Mouse (Mus musculus): ENCODE measurements at regions not wholly inside any gene's neighbourhood (a gene's known extent, or its start where the extent isn't known, plus 50 kb on each side); places are given as distances from the start of the nearest gene placed in this dataset.

GRCm38 (mm10) chr8:112933815-112934214 is 364.0 kb downstream of the Cntnap4 start:
- no peak overlapping the region for H3K4me3 ChIP-seq
- H3K4me1 ChIP-seq = no peaks in the 10 kb centered on the region
- WGBS = 94% methylated on average over 2 of the region's 2 CpGs
- no peaks in the 10 kb centered on the region for H3K9me3 ChIP-seq (replicated peaks)
- no peaks in the 10 kb centered on the region for H3K36me3 ChIP-seq
- no peak for DNase-seq (ENCODE audit: low spot score)
- no peak overlapping the region for H3K27ac ChIP-seq
- H3K27me3 ChIP-seq (ENCODE audit: low read depth, poor library complexity, severe bottlenecking) = no peaks in the 10 kb centered on the region

DNA sequence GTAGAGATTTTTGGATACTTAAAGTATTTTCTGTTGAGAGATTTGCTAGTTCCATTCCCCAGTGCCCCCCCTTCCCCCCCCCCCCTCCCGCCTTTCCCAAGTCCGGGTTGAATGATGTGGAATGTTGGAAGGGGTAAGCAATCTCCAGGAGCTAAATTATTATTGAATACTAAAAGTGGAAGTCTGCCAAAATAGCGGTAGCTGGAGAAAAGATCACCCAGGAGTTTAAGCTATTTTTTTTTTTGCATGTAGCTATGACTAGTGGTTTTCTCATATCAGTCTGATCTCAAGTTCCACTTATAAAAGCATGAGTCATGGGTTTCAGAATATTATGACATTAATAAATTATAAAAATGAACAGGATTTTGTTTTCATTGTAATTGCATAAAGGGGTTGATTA is 365.6 kb downstream of the Cntnap4 start:
- no peaks in the 10 kb centered on the region for H3K9me3 ChIP-seq (replicated peaks)
- no peak overlapping the region for H3K27ac ChIP-seq
- H3K4me3 ChIP-seq = no peak overlapping the region
- DNase-seq (ENCODE audit: low spot score) = no peak
- no peaks in the 10 kb centered on the region for H3K27me3 ChIP-seq (ENCODE audit: low read depth, poor library complexity, severe bottlenecking)
- 83% methylated on average over 3 of the region's 3 CpGs for WGBS
- H3K4me1 ChIP-seq = no peaks in the 10 kb centered on the region
- no peaks in the 10 kb centered on the region for H3K36me3 ChIP-seq

GRCm38 (mm10) chr8:112935897-112936719 is 366.3 kb downstream of the Cntnap4 start:
- Histone ChIP-seq H3K36me3 (no peaks in the 10 kb centered on the region), H3K27me3 (ENCODE audit: low read depth, poor library complexity, severe bottlenecking) (no peaks in the 10 kb centered on the region), H3K27ac (no peak overlapping the region), H3K4me1 (no peaks in the 10 kb centered on the region), H3K9me3 (replicated peaks) (no peaks in the 10 kb centered on the region), H3K4me3 (no peak overlapping the region)
- WGBS = 92% methylated on average over 9 of the region's 9 CpGs
- DNase-seq (ENCODE audit: low spot score) = no peak

GRCm38 (mm10) chr8:112972418-112972817 is 402.6 kb downstream of the Cntnap4 start:
- H3K4me1 ChIP-seq = no peaks in the 10 kb centered on the region
- 7% methylated on average over 6 of the region's 6 CpGs for WGBS
- DNase-seq (ENCODE audit: low spot score) = peak; percentile 83
- no peaks in the 10 kb centered on the region for H3K27me3 ChIP-seq (ENCODE audit: low read depth, poor library complexity, severe bottlenecking)
- H3K36me3 ChIP-seq = no peaks in the 10 kb centered on the region
- H3K9me3 ChIP-seq (replicated peaks) = no peaks in the 10 kb centered on the region
- H3K4me3 ChIP-seq = no peak overlapping the region
- H3K27ac ChIP-seq = no peak overlapping the region

- H3K4me3 ChIP-seq = no peak overlapping the region
- no peaks in the 10 kb centered on the region for H3K36me3 ChIP-seq
- no peak for DNase-seq (ENCODE audit: low spot score)
- H3K27ac ChIP-seq = no peak overlapping the region
- 91% methylated on average over 2 of the region's 2 CpGs for WGBS
- H3K9me3 ChIP-seq (replicated peaks) = no peaks in the 10 kb centered on the region
- H3K27me3 ChIP-seq (ENCODE audit: low read depth, poor library complexity, severe bottlenecking) = no peaks in the 10 kb centered on the region
- H3K4me1 ChIP-seq = no peaks in the 10 kb centered on the region
Observed at GRCm38 (mm10) chr8:112975734-112976133, 405.9 kb downstream of the Cntnap4 start.

GRCm38 (mm10) chr8:112976312-112976711 is 406.5 kb downstream of the Cntnap4 start:
- no peak overlapping the region for H3K27ac ChIP-seq
- 87% methylated on average over 2 of the region's 2 CpGs for WGBS
- H3K4me3 ChIP-seq = no peak overlapping the region
- H3K9me3 ChIP-seq (replicated peaks) = no peaks in the 10 kb centered on the region
- H3K36me3 ChIP-seq = no peaks in the 10 kb centered on the region
- DNase-seq (ENCODE audit: low spot score) = no peak
- H3K4me1 ChIP-seq = no peaks in the 10 kb centered on the region
- H3K27me3 ChIP-seq (ENCODE audit: low read depth, poor library complexity, severe bottlenecking) = no peaks in the 10 kb centered on the region

- no peaks in the 10 kb centered on the region for H3K4me1 ChIP-seq
- no peak for DNase-seq (ENCODE audit: low spot score)
- no peak overlapping the region for H3K27ac ChIP-seq
- H3K36me3 ChIP-seq = no peaks in the 10 kb centered on the region
- H3K9me3 ChIP-seq (replicated peaks) = no peaks in the 10 kb centered on the region
- no peaks in the 10 kb centered on the region for H3K27me3 ChIP-seq (ENCODE audit: low read depth, poor library complexity, severe bottlenecking)
- H3K4me3 ChIP-seq = no peak overlapping the region
- 92% methylated on average over 4 of the region's 4 CpGs for WGBS
Observed at GRCm38 (mm10) chr8:112993781-112994180, 423.9 kb downstream of the Cntnap4 start.

GRCm38 (mm10) chr8:113007356-113007755 is 437.5 kb downstream of the Cntnap4 start:
- H3K27ac ChIP-seq = no peak overlapping the region
- H3K4me3 ChIP-seq = no peak overlapping the region
- 77% methylated on average over 4 of the region's 4 CpGs for WGBS
- no peaks in the 10 kb centered on the region for H3K36me3 ChIP-seq
- no peaks in the 10 kb centered on the region for H3K27me3 ChIP-seq (ENCODE audit: low read depth, poor library complexity, severe bottlenecking)
- DNase-seq (ENCODE audit: low spot score) = no peak
- no peaks in the 10 kb centered on the region for H3K4me1 ChIP-seq
- no peaks in the 10 kb centered on the region for H3K9me3 ChIP-seq (replicated peaks)

DNA sequence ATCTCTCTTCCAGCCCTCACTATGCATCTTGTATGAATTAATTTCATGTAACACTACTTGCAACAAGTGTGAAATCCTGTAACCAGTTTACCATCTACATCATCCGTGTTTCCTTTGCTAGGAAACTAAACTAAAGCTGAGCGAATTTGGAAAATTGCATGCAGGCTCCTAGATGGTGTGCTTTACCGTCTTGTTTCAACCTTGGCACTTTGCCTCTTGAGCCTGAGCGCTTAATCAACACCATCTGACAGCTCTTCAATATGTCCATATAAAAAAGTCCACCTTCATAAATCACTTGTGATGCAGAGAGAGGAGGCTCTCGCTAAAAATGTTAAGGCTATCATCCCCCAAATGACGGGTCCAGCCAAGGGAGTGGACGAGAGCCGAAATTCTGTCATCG is 459.0 kb downstream of the Cntnap4 start:
- H3K4me1 ChIP-seq = peaks cover 9% of the 10 kb centered on the region
- no peaks in the 10 kb centered on the region for H3K9me3 ChIP-seq (replicated peaks)
- H3K36me3 ChIP-seq = no peaks in the 10 kb centered on the region
- H3K4me3 ChIP-seq = no peak overlapping the region
- no peak for DNase-seq (ENCODE audit: low spot score)
- WGBS = 69% methylated on average over 9 of the region's 9 CpGs
- no peaks in the 10 kb centered on the region for H3K27me3 ChIP-seq (ENCODE audit: low read depth, poor library complexity, severe bottlenecking)
- no peak overlapping the region for H3K27ac ChIP-seq

- no peaks in the 10 kb centered on the region for H3K4me1 ChIP-seq
- DNase-seq (ENCODE audit: low spot score) = no peak
- no peak overlapping the region for H3K4me3 ChIP-seq
- no peaks in the 10 kb centered on the region for H3K36me3 ChIP-seq
- H3K27me3 ChIP-seq (ENCODE audit: low read depth, poor library complexity, severe bottlenecking) = no peaks in the 10 kb centered on the region
- 93% methylated on average over 8 of the region's 8 CpGs for WGBS
- H3K9me3 ChIP-seq (replicated peaks) = no peaks in the 10 kb centered on the region
- H3K27ac ChIP-seq = no peak overlapping the region
Observed at GRCm38 (mm10) chr8:113051770-113052473, 482.1 kb downstream of the Cntnap4 start.

DNA sequence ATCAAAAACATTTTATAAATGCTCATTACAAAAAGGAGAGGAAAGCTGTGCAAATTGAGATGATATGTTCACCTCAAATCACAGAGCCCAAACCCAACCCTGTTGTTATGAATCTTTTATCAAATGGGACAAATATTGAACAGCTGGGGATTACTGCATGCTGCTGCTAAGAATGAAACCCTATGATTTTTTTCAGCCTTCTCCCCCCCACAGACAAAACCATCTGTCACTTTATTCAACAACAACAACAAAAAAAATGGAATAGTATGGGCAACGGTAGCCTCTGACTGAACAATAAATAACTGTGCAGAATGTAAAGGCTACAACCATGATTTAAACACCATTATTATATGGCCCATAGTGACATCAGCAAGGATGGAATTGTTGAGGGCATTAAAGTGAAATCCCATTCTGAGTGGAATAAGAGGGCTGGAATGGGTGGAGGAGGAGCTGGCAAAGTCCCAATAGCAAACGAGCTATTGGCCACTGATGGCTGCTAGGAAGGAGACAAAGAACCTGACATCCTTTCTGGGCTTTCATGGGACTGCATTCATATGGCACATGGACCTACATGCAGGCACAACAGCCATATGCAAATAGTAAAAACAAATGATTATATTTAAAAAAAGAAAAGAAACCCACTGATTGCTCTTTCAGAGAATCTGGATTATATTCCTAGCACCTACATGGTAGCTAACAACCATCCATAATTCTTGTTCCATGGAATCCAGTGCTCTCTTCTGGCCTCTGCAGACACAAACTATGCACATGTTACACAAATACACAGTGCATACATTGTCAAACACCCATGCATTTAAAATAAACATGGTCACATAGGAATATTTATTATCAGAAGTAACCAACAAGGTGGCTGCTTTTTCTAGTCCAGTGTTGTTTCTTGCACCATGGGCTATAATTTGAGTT is 495.7 kb downstream of the Cntnap4 start:
- Histone ChIP-seq H3K27ac (no peak overlapping the region), H3K9me3 (replicated peaks) (no peaks in the 10 kb centered on the region), H3K27me3 (ENCODE audit: low read depth, poor library complexity, severe bottlenecking) (no peaks in the 10 kb centered on the region), H3K4me1 (no peaks in the 10 kb centered on the region), H3K4me3 (no peak overlapping the region), H3K36me3 (no peaks in the 10 kb centered on the region)
- DNase-seq (ENCODE audit: low spot score) = no peak
- WGBS = 77% methylated on average over 2 of the region's 2 CpGs

DNA sequence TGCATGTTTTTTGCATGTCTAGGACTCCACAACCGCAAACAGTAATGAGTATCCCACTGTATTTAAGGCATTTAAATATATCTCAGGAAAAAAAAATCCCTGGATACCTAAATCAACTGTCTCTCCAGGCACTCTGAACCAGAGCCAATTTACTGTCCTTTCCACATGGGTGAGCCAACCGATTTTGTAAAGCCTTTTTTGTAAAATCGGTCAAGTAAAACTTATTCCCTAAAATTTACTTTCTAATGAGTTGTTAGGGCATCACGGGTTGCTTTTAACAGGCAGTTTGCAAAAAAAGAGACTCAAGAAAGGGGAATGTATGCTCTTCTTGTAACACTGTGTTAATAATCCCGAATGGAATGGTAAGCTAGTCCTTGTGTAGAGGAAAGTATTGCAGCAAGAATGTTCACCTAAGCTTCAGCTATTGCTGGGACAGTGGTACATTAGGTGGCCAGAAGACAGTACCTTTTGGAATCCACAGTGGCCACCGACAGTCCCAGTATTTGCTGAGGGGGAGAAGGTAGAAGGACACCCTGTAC is 496.4 kb downstream of the Cntnap4 start:
- Histone ChIP-seq H3K4me1 (no peaks in the 10 kb centered on the region), H3K9me3 (replicated peaks) (no peaks in the 10 kb centered on the region), H3K27ac (no peak overlapping the region), H3K36me3 (no peaks in the 10 kb centered on the region), H3K4me3 (no peak overlapping the region), H3K27me3 (ENCODE audit: low read depth, poor library complexity, severe bottlenecking) (no peaks in the 10 kb centered on the region)
- no peak for DNase-seq (ENCODE audit: low spot score)
- 87% methylated on average over 6 of the region's 6 CpGs for WGBS
